Mouse (Mus musculus) T-cell, adult 2 months (primary cell): ENCODE measurements around the gene Rundc3b.

Source experiments
- DNase-seq: peaks from one replicate; pipeline ENCODE4 v3.0.0; 2022; ENCODE audit warnings: low spot score

Rundc3b gene

GRCm38 (mm10) chr5:8622596-8623231 is at the start of gene Rundc3b:
Gene Rundc3b, minus strand, starts transcription at chr5:8622952.
- DNase-seq = peak; percentile 96

GRCm38 (mm10) chr5:8669606-8670005 is 46.9 kb upstream of the Rundc3b start:
- peak; percentile 66 for DNase-seq

GRCm38 (mm10) chr5:8667758-8668474 is 45.2 kb upstream of the Rundc3b start:
- no peak for DNase-seq

DNA sequence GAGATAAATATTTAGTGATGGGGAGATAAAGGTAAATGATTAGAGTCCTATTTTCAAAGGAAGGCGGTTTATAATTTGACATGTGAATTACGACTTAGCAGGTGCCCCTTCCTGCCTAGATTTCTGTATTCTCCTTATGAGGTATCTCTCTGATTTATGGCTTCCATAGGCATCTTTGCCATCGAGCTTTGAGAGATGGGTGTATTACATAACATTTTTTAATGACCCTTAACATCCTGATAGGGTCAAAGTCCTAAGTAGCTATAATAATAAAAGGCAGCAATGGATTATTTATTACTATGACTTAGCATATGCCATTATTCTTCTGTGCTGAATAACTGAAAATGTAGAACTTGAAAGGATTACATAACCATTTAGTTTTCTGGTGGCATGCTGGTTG is 41.9 kb upstream of the Rundc3b start:
- DNase-seq = no peak

- no peak for DNase-seq
Measured at GRCm38 (mm10) chr5:8660738-8661151, 38.0 kb upstream of the Rundc3b start.

DNA sequence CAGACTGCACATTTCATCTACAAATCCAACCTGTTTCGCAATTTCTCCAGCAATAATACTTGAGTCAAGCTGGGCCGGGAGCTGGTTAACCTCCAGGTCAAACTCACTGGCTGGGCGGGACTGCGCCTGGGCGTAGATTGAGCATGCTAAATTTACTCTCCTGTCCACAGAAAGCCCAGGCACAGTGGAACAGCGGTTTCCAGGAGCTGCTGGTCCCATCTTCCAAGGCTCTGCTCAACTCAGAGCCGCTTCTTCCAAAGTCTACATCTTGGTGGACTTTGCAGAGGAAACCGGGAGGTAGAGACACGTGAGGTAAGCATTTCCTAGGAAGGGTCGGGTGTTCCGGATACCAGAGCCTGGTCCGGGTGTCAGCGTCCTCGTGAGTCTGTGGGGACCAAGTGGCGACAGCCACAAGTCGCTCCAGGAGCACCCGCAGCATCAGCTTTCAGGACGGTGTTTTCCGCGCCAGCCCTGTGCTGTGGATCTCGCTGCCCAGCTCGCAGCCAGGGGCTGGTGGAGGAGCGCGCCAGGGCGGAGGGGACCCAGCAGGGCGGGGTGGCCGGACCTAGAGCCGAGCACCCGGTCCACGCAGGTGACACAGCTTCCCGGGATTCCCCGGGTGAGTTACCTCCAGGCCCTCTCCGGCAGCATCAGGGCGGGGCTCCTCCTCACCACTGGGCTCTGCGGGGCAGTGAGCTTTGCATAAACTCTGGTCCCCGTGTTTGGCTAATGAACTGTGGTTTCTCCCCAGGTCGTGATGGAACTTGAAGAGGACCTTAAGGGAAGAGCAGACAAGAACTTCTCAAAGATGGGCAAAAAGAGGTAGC is 37.4 kb upstream of the Rundc3b start, which contains the start of gene Abcb1a:
Gene Abcb1a, plus strand, starts transcription at position 167 of the 827 bp plus-strand sequence.
- peak; percentile 61 for DNase-seq

DNA sequence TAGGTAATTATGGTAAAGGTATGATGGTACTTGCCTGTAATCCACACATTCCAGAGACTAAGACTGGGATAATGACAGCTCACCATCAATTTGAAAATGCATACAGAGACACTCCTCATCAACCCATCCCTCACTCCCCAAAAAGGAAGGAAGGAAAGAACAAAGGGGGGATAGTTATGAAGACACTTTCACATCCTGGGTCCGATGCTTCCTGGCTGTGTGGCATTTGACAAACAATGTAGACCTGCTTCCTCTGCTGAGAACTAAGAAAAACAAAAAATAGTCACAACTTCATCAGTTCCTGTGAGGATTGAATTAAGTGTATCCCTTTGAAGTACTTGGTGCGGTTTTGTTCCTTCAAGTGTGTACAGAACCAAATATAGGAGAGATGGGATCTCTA is 29.3 kb upstream of the Rundc3b start:
- DNase-seq = no peak

- no peak for DNase-seq
Measured at GRCm38 (mm10) chr5:8648774-8649173, 26.0 kb upstream of the Rundc3b start.

- no peak for DNase-seq
Measured at GRCm38 (mm10) chr5:8648300-8648699, 25.5 kb upstream of the Rundc3b start.

DNA sequence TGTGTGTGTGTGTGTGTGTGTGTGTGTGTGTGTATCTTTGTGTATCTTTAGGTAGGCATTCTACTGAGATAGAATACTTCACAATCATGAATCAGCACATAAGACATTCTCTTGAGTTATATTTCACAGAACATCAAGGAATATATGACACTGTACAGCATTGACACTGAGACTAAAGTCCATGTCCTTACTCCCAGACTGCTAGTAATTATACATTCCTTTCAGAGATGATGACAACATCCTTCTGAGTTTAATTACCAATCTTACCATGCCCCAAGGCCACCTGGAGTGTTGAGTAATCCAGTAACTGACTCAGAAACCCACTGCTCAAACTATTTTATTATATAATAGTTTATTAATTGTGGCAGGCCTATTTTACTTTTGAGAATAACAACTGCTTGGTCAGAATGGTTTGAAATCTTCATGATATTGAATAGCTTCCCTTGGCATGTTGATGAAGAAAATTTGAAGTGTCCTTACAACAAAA is 11.8 kb upstream of the Rundc3b start:
- no peak for DNase-seq

DNA sequence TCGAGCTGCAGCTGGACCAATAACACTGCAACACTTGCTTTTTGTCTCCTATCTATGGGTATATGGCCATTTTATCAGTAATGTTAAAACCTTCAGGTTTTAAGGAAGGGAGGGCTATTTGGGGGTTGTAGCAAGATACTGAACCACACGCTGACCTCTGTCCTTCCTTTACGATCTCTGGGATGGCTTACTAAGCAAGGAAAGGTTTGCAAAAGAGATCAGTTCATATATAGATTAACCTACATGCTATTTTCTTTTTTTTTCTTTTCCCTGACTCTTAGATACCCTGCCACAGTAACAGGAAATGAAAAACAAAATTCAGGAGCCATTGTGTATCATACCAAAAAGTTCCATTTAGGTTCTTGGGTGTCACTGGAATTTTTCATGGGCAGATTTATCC is 10.1 kb upstream of the Rundc3b start:
- DNase-seq = no peak

GRCm38 (mm10) chr5:8622071-8622595 is 619 bp downstream of the Rundc3b start:
- peak; percentile 65 for DNase-seq

DNA sequence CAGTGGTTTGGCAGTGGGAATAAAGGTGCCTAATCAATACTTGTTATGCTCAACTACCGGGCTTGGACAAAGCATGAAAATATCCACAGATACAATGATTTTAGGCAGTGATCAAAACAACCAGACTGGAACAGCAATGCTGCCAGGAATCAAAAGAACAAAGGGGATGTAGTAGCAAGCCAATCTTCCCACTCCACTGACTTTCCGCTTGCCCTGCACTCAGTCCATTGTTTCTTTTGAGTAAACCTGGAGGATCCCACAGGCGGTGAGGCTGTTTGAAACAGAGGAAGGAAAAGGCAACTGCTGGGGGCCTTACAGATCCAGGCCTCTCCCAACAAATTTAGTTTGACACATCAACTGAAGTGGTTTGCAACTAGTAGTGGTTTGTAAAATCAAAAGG is 51.6 kb downstream of the Rundc3b start:
- no peak for DNase-seq

- DNase-seq = no peak
Measured at GRCm38 (mm10) chr5:8566867-8567266, 55.9 kb downstream of the Rundc3b start.

DNA sequence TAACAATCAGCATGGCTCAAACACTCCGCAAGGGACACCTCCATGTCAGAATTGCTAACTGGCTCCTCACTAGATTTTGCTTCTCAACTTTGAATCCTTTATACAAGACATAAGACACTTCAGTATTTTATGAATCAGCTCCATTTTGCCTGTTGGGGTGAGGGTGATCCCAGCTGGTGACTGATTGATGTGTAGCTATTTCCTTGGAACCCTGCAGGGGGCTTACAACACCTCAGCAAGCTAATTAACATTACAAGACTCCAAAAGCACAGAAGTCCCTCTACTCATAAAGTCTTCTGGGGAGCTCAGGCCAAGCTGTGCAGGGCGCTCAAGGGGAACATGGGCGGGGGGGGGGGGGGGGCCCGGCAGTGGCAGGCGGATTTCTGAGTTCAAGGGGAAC is 78.2 kb downstream of the Rundc3b start:
- DNase-seq = no peak

- DNase-seq = no peak
Measured at GRCm38 (mm10) chr5:8542631-8543207, 80.0 kb downstream of the Rundc3b start.

DNA sequence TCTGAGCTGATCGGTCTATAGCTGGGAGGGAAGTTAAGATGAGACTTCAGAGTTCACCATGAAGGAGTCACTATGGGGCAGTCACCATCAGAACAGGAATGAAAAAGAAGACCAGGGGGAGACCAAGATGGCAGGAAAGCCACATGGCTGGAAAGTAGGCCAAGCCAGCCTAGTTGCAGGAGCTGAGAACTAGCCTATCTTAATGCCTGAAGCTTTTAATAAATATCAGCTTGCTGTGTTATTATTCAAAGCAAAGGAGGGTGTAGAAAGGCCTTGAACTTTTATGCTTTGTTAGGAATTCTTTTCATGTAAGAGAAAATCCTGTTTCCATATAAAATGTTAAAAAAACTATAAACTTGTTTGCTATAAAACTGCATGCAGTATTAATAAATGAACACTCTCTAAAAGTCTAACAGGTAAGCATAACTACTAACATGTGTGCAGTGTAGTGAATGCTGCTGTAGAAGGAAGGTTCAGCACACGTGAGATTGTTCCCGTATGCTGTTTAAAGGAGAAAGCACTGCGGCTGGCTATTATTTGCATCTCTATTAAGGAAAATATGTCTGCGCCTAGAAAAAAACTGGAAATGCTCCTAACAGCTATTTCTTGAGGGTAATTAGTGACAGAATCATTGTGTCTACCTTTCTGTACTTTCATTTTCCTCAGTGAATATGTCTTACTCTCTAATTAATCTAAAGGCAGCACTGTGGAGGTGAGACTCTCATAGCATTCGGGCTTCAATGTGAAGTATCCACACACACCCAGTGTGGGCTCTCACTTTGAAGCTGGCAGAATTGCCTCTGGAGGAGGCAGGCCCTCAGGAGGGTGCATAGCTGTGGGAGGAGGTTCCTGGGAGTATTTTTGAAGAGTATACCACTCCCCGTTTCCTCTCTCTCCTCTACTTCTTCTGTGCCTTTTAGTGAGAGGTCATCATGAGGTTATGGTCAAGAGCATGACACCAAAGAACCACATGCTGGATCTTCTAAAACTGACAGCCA is 81.3 kb downstream of the Rundc3b start:
- no peak for DNase-seq

DNA sequence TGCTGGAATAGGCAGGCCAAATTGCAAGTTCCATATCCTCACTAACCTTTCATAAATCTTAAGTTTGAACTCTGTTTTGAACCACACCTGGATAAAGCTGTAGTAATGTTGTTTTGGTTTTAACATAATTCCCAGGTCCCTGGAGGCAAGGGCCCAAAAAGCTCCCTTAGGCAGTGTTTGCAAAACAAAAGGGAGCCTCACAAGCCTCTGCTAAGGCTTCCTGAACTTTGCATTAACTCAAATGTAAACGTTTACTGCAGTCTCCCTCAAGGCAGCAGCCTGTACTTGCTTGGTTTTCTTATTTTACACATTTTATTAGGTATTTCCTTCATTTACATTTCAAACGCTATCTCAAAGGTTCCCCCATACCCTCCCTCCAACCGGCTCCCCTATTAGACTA is 103.7 kb downstream of the Rundc3b start:
- no peak for DNase-seq

- DNase-seq = no peak
Measured at GRCm38 (mm10) chr5:8491778-8492177, 131.0 kb downstream of the Rundc3b start.

DNA sequence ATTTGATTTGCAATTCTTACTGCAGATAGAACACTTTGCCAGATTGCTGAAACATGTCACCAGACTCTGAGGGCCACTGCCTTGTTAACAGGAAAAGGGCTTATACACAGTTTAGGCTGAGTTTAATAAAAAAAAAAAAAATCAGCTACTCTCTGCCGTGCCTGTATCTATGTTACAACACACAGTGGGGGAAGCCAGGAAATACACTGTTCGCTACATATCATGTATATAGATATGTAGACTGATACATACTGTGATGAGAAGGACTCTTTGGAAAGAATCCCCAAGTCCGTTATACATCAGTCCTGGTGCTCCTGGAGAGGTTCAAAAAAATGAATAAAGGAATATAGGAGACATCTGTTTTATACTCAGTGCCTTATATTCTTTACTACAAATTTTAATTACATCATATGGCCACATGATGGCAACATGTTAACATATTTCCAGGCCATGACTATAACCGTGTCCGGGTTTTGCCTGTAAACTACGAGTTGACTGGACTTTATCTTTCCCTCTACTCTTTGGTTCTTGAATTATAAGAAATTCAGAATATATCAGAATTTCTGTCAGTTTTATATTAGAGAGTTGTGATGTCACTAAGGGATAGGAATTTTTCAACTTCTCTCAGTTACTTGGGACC is 133.2 kb downstream of the Rundc3b start:
- DNase-seq = peak; percentile 2
